Mouse (Mus musculus): ENCODE measurements around the gene Trim80.
"Not testable (repeated sequence)": the region's sequence is repeated elsewhere in the genome, so short reads cannot be mapped to it uniquely, and the experiment has no call there.

Gene Trim80

DNA sequence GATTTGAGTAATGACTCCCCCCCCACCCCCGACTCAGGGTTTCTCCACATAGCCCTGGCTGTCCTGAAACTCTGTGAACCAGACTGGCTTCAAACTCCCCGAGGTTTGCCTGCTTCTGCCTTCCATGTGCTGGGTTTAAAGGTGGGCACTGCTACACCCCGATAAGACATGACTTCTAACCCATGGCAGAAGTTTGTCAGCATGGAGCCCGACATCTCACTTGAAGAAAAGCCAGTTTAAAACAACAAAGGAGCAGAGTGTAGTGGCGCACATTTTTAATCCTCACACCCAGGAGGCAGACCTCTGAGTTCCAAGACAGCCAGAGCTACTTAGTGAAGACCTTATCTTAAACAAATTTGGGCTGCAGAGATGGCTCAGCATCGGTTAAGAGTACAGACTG is 52.0 kb downstream of the Trim80 start:
- no peak for DNase-seq (ENCODE audit: low read depth, low spot score)

DNA sequence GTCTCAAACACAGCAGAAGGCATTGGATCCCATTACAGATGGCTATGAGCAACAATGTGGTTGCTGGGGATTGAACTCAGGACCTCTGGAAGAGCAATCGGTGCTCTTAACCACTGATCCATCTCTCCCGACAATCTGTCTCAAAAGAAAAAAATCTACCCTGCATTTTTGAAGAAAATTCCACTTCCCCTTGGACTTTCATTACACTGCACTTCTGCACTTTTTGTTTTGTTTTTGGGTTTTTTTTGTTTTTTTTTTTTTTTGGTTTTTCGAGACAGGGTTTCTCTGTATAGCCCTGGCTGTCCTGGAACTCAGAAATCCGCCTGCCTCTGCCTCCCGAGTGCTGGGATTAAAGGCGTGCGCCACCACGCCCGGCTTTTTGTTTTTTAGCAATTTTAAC is 56.2 kb downstream of the Trim80 start:
- DNase-seq (ENCODE audit: low read depth, low spot score), result not testable (repeated sequence)

All from CD4-positive helper T cell, adult 2 months (primary cell).